Mouse (Mus musculus) megakaryocyte, adult 5-6 weeks (primary cell): ENCODE measurements around the gene Fnbp1. TPM values are rescaled to one million over a fixed set of nuclear protein-coding genes. Genes with fewer than 3 reads are reported as not detected.

Source experiments
- ATAC-seq: 2 replicates; pipeline ENCODE4 v1.8.0; 2016; ENCODE audit warnings: mild to moderate bottlenecking, inconsistent platforms; ENCODE audit not compliant: poor library complexity, severe bottlenecking
- total RNA-seq, 2 experiments: library from RNA; stranded (forward) in 1 of 2; stranded (reverse) in 1 of 2; fragments of 153-499, 151-499 nt in 1 of 2; fragments of 221-1000, 200-1000 nt in 1 of 2; gene quantifications; 2 replicates each; pipeline versions ENCODE4 v1.2.3 to v1.2.4; 2015 to 2017

Fnbp1 gene
- total RNA-seq, 2 experiments from 2014 or later = 39.0 to 62.0 TPM

DNA sequence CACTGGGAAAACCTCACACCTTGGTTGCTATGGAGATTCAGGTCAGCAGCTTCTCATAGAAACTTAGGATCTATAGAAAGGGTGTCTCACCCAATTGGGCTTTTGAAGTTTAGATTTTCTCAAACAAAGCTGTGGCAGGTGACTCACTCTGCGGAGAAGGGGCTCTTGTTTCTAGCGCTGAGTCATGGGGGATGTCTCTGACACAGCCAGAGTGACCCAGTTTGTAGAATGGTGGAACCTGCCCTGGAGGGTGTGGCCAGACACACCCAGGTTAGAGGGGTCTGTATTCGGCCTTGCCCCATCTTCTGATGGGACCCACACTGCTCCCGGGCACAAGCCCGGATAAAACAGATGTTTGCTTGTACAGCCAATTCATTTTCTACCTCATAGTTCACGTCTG is 98.9 kb downstream of the Fnbp1 start:
- no peak for ATAC-seq

- no peak for ATAC-seq
Measured at GRCm38 (mm10) chr2:31041386-31041785, 100.4 kb downstream of the Fnbp1 start.

- ATAC-seq = no peak
Measured at GRCm38 (mm10) chr2:31040487-31040886, 101.3 kb downstream of the Fnbp1 start.

- no peak for ATAC-seq
Measured at GRCm38 (mm10) chr2:31040043-31040442, 101.8 kb downstream of the Fnbp1 start.

DNA sequence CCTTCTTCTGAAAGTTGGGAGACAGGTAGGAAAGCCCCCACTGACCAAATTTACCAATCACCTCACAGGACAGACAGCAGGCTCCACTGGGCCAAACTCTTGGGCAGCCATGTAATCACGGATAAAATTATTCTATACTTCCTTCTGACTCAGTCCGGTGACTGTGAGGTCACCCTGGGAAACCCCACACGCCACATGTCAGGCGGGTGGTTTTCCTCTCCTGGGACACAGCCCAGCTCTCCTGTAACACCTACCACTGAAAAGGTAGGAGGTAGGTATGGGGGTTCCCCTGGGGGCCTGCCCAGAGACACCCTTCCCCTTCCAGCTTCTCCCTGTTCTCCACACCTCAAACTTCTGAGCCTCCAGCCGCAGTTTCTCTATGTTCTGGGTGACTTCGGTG is 105.0 kb downstream of the Fnbp1 start:
- ATAC-seq = no peak

- no peak for ATAC-seq
Measured at GRCm38 (mm10) chr2:31031972-31032371, 109.8 kb downstream of the Fnbp1 start.

DNA sequence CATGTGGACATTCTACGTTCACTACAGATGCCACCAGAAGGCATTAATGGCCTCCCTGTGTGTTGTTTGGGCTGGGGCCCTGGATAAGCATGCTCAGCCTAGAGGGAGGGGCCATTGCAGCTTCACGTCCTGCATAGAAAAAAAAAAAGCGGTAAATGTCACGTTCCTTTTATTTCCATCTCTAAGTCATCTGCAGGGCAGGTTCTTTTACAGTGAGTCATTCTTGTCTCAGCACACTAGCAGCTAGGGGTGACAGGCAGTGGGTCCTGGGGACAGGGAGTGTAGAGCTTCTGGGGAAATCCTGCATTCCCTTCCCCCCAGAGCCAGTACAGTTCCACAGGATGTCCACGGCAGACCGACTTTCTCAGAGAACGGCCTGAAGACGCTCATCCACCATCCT is 115.2 kb downstream of the Fnbp1 start:
- ATAC-seq = no peak

GRCm38 (mm10) chr2:31025458-31025857 is 116.3 kb downstream of the Fnbp1 start:
- no peak for ATAC-seq

GRCm38 (mm10) chr2:31024618-31025370 is 117.0 kb downstream of the Fnbp1 start:
- ATAC-seq = peak; percentile 83

GRCm38 (mm10) chr2:31023940-31024339 is 117.9 kb downstream of the Fnbp1 start:
- no peak for ATAC-seq

DNA sequence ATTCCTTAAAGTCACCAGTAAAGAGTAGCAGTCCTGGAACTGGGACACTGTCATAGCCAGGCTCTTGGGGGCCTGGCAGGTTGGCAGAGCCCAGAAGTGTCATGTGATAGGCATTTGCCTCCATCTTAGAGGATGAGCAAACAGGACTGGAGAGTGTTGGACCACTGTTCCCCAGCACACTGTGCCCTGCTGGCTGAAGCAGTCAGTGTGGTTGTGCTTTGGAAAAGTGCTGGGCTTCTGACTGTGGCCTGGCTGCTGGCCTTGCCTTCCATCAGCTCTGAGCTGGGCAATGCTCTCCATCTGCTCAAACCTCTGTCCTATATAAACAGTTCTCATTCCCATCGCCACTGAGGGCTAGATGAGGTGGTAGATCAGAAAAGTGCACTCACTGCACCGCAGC is 121.6 kb downstream of the Fnbp1 start:
- ATAC-seq = no peak

DNA sequence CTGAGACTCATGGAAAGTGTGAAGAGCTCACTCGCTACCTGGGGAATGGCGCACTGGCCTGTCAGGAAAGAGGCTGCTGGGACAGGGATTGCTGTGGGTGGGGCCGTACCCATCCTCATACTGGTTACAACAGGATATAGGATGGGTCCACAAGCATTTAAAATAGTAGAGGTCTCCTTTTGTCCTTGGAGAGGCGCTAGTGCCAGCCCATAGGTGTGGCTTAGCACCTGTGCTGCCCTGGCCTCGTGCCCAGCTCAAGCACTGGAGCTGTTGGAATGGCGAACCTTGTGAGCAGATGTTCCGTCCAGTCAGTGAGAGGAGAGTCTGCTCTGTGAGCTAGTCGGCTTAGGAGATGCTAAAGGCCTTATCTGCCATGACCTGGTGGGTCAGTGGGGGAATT is 122.8 kb downstream of the Fnbp1 start:
- ATAC-seq = no peak

- ATAC-seq = no peak
Measured at GRCm38 (mm10) chr2:31018519-31018918, 123.3 kb downstream of the Fnbp1 start.

DNA sequence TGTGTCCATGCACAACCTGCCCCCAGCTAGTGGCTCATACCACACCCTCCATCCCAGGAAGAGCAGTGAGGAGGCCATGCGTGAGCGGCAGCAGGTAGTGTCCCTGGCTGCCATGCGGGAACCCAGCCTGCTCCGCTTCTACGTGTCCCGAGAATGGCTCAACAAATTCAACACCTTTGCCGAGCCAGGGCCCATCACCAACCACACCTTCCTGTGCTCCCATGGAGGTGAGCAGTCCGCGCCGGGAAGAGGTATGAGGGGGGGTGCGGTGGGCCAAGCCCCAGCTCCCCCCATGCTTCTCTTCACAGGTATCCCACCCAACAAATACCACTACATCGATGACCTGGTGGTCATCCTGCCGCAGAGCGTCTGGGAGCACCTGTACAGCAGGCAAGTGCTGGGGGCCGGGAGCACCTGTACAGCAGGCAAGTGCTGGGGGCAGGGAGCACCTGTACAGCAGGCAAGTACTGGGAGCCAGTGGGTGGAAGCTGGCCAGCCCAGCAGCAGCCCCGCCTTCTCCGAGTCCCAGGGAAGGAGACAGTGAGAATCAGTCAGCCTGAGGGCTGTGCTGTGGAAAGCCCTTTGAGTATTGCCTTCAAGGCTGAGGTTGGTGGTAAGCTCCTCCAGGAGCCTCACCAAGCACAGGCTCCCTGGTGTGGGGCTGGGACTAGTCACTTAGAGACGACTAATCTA is 124.0 kb downstream of the Fnbp1 start:
- ATAC-seq = no peak

DNA sequence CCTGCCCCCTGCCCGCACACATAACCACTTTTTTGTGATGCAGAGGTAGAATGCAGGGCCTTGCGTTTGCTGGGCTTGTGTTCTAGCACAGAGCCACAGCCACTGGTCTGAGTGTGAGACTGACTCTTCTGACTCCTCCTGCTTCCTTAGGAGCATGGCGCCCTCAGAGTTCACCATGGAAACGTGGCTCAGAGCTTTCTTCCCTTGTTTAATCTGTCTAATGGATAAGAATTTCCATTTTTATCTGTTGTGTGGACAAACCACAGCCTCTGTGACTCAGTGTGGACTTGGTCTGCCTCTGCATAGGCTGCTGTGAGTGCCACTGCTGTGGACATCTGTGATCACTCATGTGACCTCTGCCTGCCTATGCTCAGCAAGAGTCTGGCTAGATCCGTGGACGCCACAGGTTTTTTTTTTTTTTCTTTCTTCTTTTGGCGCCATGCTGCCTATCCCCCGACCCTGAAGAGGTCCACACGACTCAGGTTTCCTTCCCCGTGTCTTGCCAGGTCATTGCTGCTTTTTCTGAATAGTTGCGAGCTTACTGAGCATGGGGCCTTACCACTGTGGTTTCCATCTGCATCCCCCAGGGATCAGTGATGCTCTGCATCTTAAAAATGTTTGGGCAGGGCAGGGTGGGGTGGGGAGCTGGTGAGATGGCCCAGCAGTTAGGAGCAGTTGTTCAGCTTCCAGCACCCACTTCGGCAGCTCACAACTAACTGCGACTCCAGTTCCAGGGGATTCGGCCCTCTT is 128.3 kb downstream of the Fnbp1 start:
- no peak for ATAC-seq

DNA sequence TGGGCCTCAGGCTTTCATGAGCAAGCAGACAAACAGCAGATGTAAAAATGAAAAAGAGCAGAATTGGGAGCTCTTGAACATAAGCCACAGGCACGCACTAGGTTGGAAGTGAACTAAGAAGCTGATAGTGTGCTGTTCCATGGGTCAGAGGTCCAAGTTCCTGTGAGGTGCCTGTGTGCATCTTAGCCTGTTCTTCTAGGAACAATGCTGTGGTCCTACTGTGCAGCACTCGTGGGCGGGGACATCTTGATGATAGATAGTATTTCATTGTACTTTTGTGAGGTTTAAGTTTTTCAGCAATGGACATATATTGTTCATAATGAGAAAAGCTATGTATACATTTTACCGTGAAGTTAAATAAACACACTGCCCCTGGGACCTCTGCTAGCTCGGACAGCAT is 134.6 kb downstream of the Fnbp1 start:
- ATAC-seq = no peak

GRCm38 (mm10) chr2:31006434-31006833 is 135.4 kb downstream of the Fnbp1 start:
- 0 out of 2 replicates have a peak, but pooled peaks have one; percentile 35 for ATAC-seq

- ATAC-seq = no peak
Measured at GRCm38 (mm10) chr2:31005453-31005852, 136.4 kb downstream of the Fnbp1 start.

GRCm38 (mm10) chr2:31002857-31003256 is 139.0 kb downstream of the Fnbp1 start:
- ATAC-seq = no peak

GRCm38 (mm10) chr2:30998443-30999260 is 143.2 kb downstream of the Fnbp1 start:
- no peak for ATAC-seq
